Mouse (Mus musculus) lung, postnatal 4 days (tissue): ENCODE results near the gene Lingo2.
A peak's percentile ranks its signal among the peaks of the same experiment; 100 is the strongest.

Source experiments
- DNase-seq, 2 experiments: peaks; one replicate each; pipeline ENCODE4 v3.0.0; 2021

The Lingo2 gene

DNA sequence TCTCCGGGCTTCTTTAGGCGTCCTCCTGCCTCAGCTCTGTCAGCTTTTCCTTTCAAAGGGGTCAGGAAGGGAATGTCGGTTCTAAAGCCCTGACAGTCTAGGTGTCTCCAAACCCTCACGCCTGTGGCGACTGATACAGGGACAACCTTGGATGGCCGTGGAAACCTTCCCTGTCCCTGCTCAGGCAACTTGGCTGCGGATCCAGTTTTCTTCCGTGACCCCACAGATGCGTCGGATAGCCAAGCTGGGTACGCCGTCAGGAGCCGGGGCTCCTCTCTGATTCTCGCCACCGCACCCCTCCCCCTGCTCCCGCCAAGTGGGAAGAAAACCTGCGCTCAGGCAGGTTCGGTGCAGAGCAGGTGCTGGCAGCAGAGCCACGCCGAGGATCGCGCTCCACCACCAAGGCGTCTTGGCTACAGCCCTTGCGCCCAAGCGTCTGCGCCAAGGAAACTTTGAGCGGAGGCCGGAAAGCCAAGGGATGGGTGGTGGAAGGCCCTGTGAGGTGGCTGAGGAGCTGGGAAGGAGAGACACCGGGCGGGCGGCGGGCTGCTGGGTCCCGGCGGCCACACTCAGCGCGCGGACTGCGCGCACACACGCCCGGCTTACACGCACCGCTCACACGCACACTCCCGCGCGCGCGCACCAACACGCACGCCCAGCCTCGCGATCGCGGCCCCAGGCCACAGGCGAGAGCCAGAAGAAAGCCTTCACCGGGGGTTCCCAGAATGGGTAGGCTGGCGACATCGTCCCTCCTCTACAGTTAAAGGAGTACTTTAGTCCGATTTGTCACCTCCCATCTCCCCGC is at the start of gene Lingo2:
Gene Lingo2 (minus strand): TSS at position 598 of the 805 bp plus-strand sequence.
- peak in 1 of 2 experiments; percentile 22 for DNase-seq

DNA sequence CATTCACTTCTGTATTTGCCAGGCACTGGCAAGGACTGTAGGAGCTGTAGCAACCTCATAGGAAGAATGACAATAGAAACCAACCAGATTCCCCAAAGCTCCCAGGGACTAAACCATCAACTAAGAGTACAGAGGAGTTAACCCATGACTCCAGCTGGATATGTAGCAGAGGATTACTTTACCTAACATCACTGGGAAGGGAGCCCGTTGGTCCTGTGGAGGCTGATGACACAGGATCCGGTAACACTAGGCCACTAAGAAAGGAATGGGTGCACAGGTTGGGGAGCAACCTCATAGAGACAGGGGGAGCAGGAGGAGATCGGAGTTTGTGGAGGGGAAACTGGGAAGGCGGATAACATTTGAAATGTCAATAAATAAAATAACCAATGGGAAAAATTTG is 21.8 kb upstream of the Lingo2 start:
- DNase-seq, result no peak

DNA sequence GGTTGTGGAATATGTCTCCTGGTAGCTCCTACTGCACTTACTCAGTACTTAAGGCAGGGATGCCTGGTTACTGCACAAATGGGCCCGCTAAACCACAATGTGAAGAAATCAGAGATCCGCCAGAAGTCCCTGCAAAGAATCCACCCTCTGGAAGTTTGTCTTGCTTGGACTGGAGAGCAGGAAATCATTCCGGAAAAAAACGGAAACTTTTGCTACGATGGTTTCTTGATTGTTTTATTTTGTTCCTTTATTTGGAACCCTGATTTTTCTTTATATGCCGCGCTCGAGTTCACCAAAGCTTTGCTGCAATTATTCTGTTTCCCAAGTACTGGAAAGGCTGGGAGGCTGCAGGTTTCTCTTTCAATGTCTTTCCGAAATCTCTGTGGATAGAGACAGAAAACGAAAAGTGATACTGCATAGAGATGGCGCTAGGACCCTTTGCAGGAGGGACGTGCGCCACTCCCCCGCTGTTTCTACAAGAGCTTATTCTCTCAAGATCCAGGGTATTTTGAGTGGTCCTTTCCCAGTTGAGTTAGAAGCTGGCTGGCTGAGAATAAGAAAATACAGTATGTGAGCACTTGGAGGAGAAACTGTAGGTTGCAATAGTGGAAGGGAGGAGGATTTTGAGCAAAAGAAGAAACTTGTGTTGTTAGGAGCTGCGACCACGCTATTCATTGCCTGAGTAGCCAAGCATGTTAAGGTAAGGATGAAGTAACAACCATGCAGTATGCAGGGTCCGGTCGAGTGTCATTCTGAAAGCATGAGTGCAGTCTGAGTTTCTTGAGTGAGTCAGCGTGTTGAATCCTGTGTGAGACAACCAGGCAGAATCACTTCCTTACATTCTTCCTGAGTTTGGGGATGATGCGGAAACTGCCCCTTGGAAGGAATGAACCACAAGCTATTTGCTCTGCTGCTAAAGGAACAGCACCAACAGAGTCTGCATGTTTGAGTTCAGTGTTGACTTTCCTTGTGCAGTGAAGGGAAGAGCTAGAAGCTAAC is 1.2 kb upstream of the Lingo2 start:
- DNase-seq, result no peak

DNA sequence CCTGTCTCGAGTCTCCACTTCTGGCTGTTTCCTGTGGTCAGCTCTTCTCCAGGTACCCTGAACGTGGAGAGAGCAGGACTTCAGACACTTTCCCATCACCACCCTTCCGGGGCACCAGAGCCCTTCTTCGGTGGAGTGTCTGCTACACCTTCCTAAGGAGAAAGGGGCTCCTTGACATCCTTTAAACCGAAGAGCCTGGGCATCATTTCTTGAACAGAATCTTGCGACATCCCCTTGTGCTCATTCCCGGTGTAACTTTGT is 338 bp upstream of the Lingo2 start:
- DNase-seq, result no peak

DNA sequence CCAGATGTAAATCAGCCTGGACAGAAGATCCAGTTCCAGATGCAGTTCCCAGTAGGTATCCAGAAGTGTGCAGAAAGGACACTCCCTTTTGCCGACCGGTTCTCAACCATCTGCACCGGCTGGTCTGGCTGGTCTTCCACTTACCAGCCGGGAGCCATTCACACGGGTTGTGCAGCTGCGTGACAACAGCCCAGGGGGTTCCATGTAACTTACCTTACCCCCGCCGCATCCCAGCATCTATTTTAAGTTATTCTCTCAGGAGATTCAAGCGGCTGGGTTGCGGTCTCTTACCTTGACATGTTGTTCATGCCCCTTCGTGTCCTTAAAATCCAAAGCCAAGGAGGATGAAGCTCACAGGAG is 777 bp downstream of the Lingo2 start:
- no peak for DNase-seq

DNA sequence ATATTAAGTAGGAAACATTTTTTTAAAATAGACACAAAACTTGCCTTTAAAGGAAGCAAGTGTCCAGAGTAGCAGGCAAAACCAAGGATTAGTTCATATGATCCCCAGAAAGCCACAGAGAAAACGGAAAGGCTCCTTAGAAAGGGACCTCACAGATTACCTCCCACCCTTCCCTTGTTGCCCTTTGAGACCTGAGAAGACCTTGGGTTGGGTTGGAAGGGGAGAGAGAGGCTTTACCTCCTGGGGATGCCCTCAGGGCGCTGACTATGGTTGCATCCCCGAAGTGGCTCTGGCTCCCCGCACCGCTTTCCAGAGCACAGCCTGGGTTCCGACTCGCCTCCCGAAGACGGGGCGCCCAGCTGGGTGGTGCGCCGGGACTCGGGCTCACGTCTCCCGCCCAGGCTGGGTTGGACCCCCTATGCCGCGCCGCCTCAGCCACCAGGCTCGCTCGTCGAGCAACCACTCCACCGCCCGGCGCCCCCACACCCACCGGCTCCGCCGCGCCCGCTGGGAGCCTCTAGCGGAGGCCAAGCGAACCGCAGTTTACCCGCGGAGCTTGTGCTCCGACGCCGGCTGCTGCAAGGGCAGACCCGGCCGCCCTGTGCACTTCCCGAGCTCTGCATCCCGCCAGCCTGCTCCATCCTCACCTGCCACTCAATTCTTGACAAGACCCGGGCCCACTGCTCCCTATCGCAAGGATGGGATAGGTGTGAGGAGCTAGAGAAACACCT is 1.4 kb downstream of the Lingo2 start:
- DNase-seq, result peak; percentile 25 to 30

DNA sequence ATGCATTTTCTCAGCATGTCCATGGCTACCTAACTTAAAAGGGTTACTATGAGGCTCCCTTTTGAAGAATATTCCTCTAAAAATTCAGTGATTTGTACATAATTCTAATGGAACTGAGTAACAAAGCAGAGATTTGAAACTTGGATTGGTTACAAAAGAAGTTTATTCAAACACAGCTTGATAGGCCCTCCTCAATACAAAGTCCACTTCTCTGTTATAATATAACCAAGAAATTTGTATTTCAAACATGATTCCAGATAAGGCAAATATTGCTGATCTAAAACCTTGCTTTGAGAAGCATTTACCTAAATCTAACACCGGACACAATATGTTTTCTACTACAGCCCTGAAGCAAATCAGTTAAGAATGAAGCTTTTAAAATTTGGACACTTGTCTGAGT is 60.7 kb downstream of the Lingo2 start:
- no peak for DNase-seq

DNA sequence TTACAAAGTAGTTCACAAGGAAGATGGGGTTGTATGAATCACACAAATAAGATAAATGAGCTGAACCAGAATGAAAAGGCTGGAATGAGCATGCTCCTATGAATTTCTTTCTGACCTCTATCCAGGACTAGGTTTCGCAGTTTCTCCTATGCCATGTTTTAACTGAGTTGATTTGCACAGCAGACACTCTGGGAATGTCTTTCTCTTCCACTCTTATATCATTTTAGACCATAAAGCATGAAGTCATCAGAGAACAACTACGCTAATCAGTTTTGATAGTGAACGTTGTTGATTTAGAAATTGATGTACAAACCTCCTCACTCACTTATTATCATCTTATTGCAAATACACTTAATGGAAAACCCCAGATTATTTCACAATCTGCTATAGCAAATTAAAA is 61.2 kb downstream of the Lingo2 start:
- no peak for DNase-seq

DNA sequence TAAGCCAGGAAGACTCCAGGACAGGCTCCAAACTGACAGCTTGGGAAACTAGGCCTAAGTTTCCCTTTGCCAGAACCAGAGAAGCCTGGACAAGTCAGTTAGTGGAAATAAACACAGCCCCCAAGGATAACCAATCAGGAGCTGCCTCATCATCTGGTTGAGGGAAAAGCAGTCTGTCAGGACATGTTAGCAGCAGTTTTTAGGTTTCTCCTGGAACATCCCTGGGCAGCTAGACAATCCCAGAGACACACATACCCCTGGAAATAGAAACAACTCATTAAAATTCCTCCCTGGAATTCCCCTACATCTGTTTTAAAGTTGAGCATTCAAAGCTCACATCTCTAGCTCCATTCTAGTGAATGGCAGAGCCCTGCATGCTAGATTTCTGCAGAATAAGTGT is 76.8 kb downstream of the Lingo2 start:
- no peak for DNase-seq

DNA sequence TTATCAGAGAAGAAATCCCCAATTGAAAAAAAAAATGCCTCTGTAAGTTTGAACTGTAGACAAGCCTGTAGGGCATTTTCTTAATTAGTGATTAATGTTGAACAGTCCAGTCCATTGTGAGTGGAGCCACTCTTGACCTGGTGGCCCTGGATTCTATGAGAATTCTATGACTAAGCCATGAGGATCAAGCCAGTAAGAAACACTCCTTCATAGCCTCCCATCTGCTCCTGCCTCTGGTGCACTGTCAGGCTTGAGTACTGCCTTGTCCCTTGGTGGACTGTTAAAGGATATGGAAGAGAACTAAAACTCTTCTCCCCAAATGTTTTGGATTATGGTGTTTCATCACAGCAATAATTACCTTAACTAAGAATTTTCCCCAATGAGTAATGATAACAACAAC is 126.6 kb downstream of the Lingo2 start:
- no peak for DNase-seq

DNA sequence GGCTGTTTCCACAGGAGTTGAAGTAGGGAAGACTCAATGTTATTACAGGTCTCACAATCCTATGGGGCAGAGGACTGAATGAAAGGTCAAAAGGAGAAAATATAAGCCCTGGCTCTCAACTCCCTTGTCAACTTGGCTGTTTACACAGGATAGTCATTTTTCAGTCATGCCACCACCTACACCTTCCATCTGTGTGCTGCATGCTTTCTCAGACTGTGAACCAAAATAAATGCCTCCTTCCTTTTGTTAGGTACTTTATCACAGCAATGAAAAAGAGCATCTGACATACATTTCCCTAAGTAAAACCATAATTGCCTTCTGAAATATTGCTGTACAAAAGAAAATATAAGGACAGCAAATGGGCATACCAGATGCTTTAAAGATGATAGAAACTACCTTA is 129.6 kb downstream of the Lingo2 start:
- no peak for DNase-seq

DNA sequence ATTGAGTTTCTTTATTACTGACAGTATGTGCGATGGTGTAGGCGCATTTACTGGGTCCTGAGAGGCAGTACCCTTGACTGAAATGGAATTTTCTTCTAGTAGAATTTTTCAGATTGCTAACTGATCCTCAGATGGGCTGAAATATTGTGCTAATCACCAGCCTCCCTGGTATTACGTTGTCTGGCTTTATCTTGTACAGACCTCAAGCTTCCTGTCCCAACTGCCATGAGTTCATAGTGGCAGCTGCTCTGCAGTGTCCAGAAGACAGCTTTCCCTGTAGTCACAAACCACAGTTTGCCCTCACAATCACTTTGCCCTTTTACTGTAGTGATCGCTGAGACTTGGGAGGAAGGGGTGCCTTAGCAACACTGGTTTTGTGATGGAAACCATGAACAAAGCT is 176.5 kb downstream of the Lingo2 start:
- DNase-seq, result no peak

DNA sequence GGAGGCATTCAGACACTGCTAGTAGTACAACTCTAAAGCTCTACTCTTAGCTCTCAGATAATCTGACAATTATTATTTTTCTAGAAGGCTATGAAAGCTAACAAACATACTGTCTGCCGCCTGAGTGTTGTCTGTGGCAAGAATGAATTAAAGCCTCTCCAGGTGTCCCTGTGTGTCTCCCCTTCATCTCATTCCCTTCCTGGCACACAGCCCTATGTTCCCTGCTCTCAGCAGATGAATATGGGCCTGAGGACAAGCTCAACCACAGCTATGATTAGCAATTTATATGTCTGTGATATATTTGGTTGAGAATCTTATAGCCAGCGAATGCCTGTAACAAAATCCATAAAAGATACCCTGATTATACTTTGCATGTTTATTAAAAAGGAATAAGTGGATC is 220.9 kb downstream of the Lingo2 start:
- DNase-seq, result no peak

DNA sequence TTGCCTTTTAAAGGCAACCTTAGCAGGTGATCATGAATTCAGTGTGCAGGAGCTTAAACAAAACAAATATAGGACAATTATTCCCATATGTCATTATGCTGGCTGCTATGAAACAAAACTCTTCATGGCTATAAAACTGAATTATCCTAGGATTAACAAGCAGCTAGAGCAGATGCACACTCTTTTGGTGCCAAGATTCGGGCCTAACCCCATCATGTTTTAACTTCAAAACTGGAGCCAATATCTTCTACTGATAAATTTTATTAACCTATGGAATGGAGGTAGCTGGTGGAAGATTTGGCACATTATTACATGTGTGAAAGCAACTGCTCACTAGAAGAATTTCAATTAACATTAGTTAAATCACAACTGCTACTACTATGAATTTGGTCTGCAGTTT is 235.1 kb downstream of the Lingo2 start:
- no peak for DNase-seq

DNA sequence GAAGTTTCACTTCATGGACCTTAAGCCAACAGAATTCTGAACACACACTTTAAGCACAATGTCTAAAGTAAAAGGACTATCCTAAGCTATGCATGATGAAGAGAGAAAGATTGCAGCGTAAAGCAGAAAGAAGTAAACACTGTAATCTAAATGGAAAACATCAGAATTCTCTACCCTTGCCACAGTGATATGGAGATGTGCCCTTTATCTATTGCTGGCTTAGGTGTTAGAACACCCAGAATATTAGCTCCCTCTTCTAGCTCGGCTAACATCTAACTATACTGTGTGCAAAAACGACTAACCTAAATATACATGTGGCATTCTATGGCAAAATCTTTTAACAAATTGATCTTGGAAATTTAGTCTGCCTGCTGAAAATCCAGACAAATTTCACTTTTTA is 252.7 kb downstream of the Lingo2 start:
- no peak for DNase-seq

DNA sequence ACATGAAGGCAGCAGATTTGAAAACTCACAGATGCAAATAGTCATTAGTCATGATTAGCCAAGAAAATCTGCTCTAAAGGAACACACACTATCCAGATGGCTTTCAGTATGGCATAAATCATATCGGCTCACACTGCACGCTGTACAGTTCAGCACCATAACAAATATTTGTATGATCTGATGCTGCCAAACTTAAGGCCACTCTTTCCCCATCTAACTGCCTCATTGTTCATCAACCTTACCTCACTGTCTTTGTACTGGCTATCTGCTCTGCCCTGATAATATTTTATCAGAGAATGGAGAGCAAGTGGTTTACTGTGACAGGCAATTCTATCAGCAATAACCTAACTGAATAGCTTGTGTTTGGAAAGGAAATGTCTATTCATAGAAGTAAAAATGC is 254.7 kb downstream of the Lingo2 start:
- no peak for DNase-seq

DNA sequence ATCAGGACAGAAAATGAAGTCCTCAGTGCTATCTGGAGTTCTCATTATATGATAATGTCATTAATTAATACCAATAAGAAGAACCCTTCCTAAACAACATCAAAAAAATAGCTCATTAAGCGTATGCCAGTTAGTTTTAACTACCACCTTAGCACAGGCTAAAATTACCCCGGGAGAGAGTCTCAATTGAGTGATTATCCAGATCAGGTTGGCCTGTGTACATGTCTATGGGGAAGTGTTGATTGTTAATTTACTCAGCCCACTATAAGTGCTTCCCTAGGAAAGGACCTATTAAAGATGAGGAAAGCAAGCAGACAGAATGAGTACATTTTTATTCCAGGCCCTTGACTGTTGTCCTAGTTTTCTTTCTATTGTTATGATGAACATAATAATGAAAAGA is 291.6 kb downstream of the Lingo2 start:
- DNase-seq, result no peak

DNA sequence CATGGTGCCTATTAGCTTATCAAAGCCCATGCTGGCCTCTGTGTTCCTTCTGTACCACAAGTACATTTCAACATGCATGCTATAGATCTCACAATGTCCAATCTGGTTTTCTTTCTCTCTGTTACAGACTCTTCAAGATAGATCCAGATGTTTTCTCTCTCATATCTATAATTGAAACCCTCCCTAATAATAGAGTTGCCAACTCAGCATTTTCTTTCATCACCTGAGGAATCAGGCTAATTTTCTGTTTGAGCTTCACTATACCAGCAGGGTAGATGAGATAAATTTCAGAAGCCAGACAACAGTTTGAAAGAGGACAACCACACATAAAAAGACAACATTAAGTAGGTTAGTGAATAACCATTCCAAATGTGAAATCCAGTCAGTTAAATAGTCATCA is 303.8 kb downstream of the Lingo2 start:
- DNase-seq, result no peak

DNA sequence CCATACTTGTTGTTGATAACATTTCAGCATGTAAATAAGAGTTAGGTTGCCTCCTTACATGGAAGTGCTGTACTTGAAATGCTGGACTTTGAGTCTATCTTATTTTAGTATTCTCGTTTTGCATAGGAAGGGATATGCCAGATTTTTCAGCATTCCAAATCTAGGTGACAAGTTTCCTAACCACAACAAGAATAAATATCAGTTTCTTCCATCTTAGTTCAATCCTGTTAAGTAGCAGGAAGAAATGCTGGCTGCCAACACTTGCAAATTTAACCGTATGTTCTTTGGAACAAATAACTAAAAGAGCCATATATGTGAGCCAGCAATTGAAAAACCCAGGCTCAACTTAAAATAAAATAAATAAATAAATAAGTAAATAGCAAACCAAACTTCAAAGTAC is 315.9 kb downstream of the Lingo2 start:
- no peak for DNase-seq

DNA sequence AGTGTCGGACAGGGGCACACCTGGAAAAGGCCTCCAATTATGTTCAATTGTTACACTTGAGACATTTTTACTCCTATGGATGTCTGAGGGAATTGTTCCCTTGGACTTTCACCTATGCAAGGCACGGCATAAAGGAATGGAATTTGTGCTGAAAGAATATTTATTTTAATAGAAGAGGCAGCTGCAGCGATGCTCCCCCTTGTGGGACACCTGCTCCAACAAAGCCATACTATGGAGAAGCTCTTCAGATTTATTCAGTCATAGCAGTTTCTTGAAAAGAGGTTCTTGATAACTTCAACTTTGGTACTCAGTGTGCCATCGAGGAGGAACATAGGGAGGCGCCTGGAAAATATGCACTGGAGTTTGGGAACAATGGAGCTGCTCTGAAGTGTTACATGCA is 374.7 kb downstream of the Lingo2 start:
- no peak for DNase-seq

DNA sequence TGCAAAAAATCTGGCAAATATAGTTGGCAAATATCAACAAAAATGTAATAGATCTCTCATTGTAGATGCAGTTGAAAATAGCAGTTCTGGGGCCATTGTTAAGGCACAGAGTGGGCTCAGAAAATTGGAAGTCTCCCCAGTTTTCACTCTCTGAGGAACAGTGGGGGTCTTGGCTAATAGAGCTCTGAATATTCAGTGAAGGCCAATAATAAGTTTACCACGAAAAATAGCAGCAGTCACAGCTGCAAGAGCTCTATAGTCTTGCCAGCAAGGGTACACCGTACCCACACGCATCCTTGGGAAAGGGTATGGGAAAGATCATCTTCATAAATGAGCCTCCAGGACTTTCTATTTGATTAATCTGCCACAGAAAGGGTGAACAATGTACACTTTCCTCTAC is 375.3 kb downstream of the Lingo2 start:
- DNase-seq, result no peak

DNA sequence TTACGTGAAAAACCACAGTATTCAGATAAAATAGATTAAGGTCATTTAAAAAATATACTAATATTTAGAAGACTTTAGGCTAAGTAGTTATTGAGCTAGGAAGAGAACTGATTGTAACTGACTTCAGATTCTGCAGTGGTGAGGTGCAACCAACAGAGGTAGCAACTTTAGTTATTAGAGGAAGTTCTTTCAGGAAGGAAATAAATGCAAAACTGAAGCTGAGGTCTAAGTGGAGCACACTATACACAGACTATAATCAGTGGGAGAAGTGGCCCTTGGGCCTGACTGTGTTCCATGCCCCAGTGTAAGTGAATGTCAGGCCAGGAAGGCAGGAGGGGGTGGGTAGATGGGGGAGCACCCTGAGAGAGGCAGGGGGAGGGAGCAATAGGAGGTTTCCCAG is 385.0 kb downstream of the Lingo2 start:
- DNase-seq, result no peak

DNA sequence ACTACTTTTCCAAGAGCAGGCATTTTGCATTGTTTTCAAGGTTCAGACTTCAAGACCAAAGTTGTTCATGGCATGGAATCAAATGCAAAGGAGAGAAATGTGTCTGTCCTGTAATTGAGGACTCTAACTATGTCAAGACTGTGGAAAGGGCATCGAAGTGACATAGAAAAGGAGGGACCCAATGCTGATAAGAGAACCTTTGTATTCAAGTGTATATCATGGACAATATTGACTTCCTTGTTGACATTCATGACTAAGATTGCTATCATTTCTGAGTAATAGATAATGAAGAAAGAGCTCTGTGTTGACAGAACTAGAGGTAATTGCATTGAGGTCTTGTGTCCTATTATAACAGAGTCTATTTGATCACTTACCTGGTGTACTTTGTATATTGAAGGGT is 390.6 kb downstream of the Lingo2 start:
- no peak for DNase-seq
